Mouse (Mus musculus) layer of hippocampus, adult 11-12 months (tissue): ENCODE measurements around the gene B230118H07Rik.

Experiments
- DNase-seq: peaks from one replicate; pipeline ENCODE4 v3.0.0; 2022; ENCODE audit warnings: low spot score

B230118H07Rik gene

DNA sequence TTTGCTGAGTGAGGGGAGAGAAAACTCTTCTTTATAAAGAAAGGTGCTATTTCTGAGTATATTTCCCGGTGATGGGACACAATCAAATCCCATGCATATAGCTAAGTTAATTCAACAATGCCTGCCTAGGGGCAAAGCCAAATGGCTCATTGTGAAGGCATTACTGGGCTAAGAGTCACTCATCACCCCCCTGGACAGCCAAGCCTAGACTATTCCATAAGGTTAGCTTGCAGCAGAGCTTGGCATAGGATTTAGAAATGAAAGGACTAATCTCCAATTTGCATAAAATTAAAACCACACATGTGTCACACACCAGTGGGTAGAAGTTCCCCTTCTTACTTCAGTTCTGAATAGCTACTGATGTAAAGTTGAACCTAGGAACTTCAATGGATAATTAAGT, 128.8 kb downstream of the B230118H07Rik start:
- no peak for DNase-seq

DNA sequence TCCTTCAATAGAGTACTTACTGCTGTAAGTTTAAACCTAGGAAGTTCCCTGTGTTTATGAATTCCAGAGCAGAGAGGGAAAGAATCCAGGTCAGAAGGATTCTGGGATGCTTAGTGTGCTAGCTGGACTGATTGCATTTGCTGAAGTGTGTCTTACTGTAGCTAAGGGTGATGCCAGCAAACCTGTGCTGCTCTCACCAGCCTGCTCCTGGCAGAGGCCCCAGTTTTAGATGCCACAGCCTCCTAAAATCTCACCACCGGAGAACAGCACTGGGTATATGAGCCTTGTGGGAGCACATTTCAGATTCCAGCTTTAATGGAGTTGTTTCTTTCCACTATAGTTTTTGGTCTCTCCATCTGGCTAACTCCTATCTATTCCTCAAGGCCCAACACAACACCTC, 129.4 kb downstream of the B230118H07Rik start:
- DNase-seq: no peak
